Mouse (Mus musculus) stomach, postnatal 0 days (tissue): ENCODE results near the gene Foxr1.
"Not testable (repeated sequence)": the region's sequence is repeated elsewhere in the genome, so short reads cannot be mapped to it uniquely, and the experiment has no call there.

Experiments used
- CTCF ChIP-seq: IDR thresholded peaks from 2 replicates; pipeline ENCODE4 v1.5.1; 2016; ENCODE audit warnings: antibody characterized with exemption, low read depth, mild to moderate bottlenecking, moderate library complexity
- EP300 ChIP-seq: optimal IDR thresholded peaks from 2 replicates; pipeline ENCODE3; 2016; ENCODE audit warnings: antibody characterized with exemption

DNA sequence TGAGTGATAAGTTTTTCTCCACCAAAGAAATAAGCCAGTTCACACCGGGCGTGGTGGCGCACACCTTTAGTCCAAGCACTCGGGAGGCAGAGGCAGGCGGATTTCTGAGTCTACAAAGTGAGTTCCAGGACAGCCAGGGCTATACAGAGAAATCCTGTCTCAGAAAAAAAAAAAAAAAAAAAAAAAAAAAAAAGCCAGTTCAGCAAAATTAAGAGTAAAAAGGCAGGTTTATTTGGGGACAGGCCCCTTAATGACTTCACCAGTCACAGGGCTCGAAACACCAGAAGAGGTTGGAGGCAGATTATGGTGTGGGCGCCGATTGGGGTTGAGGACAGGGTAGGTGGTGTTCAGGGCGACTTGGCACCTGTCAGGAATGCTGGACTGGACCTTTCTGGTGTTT, 21.2 kb downstream of the Foxr1 start:
- not testable (repeated sequence) for TF ChIP-seq CTCF, EP300
